Mouse (Mus musculus) gastrocnemius, postnatal 25 days (tissue): Measurements from ENCODE around the gene Greb1. TPM values are rescaled to one million over a fixed set of nuclear protein-coding genes. Genes with fewer than 3 reads are reported as not detected.

ENCODE experiments used
- DNase-seq: peaks from one replicate; pipeline ENCODE4 v3.0.0; 2022
- microRNA-seq, 2 experiments: library from miRNA; unstranded; fragments of <30 nt; microRNA quantifications; one replicate each; pipeline ENCODE4 v1.2.0; 2021; ENCODE audit warnings: borderline replicate concordance in 2 of 2
- total RNA-seq, 2 experiments: library from RNA; stranded (reverse); gene quantifications; 1 replicate in 1 of 2; 2 replicates in 1 of 2; pipeline ENCODE4 v1.2.3; 2021

Gene Greb1
- total RNA-seq, 2 experiments from 2014 or later, result 0.56 to 0.67 TPM

GRCm38 (mm10) chr12:16634075-16634813 is 166.4 kb downstream of the Greb1 start:
- peak; percentile 38 for DNase-seq

GRCm38 (mm10) chr12:16633235-16633634 is 167.5 kb downstream of the Greb1 start:
- DNase-seq, result no peak

DNA sequence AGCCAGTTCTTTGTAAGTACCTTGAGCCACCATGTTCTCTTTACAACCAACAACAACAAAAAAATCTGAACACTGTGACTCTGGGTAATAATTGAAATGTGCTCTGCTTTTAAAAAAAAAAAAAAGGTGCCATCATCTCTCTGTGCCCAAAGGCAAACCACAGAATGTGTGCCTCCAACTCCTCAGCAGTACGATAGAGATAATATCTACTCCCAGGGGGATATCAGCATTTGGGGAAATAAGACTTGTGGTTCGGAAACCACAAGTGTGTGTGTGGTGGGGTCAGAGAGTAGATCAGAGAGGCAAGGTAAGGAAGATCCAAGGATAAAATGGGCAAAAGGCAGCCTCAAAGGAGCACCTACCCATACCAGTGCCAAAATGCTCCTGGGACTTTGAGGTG is 169.3 kb downstream of the Greb1 start:
- DNase-seq, result no peak

DNA sequence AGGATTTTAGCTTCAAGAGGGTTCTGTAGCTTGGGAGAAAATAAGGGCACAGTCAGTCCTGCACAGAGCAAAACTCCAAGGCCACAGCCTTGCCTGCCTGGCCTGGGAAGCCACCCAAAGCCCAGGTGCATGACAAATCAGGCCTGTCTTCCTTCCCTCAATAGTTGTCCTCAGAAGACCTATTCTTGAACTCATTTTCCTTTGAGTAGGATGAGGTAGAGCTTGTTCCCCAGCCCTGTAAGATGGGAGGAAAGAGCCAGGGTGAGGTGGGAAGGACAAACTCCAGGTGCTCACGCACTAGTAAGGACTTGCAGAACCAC is 169.9 kb downstream of the Greb1 start:
- DNase-seq, result no peak

- peak; percentile 74 for DNase-seq
Observed at GRCm38 (mm10) chr12:16630152-16630865, 170.4 kb downstream of the Greb1 start.

Small RNAs within 50 kb of the gene (microRNA-seq; reads per million reads assigned to microRNA genes)
- 0 reads per million in 2 experiments for gene Gm44305

Other genes starting within 250 kb of the Greb1 start
- 100 to 1,000 TPM; 174 to 193 TPM for gene Lpin1, start 189.9 kb downstream of the Greb1 start, total RNA-seq
- 1 to 10 TPM; 2.3 to 3.2 TPM for gene Ntsr2, start 147.5 kb downstream of the Greb1 start, total RNA-seq
- 100 to 1,000 TPM in 1 of 2 experiments, 10 to 100 TPM in 1; 96.4 to 114 TPM for gene E2f6, start 10.1 kb upstream of the Greb1 start, total RNA-seq
- gene Rock2, start 94.0 kb upstream of the Greb1 start, total RNA-seq, result 10 to 100 TPM; 59.4 to 89.8 TPM
- 1 to 10 TPM; 1.4 to 1.5 TPM for gene Pqlc3, start 199.5 kb upstream of the Greb1 start, total RNA-seq
- gene 2410004P03Rik, start 210.8 kb upstream of the Greb1 start, total RNA-seq, result not detected